Mouse (Mus musculus) erythroblast, embryonic 14.5 days (primary cell): ENCODE measurements at regions not wholly inside any gene's neighbourhood (a gene's known extent, or its start where the extent isn't known, plus 50 kb on each side); places are given as distances from the start of the nearest gene placed in this dataset.

Experiments
- GATA1 ChIP-seq: IDR thresholded peaks from 2 replicates; pipeline ENCODE4 v1.6.1; 2012; ENCODE audit warnings: low read length, inconsistent platforms, mixed read lengths
- TAL1 ChIP-seq: IDR thresholded peaks from 3 replicates; pipeline ENCODE4 v1.6.1; 2012; ENCODE audit warnings: low read length, inconsistent platforms, mixed read lengths

DNA sequence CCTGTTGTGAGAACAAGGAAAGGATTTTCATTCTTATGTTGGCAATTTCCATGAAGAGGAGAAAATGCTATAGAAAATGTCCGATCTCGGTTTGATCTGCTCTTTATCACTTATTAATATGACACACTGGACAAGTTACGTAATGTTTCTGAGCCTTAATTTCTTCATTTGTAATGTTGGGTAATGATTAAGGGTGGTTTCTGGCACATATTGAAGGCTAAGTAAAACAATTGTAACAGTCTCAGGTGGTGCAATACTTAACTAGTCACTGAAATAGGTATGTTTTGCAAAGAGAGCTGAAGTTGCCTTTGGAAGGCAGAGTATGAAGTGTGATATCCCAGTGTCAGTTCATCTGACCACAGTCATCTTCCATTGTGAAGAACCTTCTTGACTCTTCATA is 1427.2 kb upstream of the A1bg start:
- no peak for TF ChIP-seq GATA1
- TF ChIP-seq TAL1: no peak
